Mouse (Mus musculus) cerebellum, adult 11 months (tissue): ENCODE results near the gene P4htm.
A peak's percentile ranks its signal among the peaks of the same experiment; 100 is the strongest.
"Not testable (repeated sequence)": the region's sequence is repeated elsewhere in the genome, so short reads cannot be mapped to it uniquely, and the experiment has no call there.

Source experiments
- DNase-seq: peaks from one replicate; pipeline ENCODE4 v3.0.0; 2022

P4htm gene

DNA sequence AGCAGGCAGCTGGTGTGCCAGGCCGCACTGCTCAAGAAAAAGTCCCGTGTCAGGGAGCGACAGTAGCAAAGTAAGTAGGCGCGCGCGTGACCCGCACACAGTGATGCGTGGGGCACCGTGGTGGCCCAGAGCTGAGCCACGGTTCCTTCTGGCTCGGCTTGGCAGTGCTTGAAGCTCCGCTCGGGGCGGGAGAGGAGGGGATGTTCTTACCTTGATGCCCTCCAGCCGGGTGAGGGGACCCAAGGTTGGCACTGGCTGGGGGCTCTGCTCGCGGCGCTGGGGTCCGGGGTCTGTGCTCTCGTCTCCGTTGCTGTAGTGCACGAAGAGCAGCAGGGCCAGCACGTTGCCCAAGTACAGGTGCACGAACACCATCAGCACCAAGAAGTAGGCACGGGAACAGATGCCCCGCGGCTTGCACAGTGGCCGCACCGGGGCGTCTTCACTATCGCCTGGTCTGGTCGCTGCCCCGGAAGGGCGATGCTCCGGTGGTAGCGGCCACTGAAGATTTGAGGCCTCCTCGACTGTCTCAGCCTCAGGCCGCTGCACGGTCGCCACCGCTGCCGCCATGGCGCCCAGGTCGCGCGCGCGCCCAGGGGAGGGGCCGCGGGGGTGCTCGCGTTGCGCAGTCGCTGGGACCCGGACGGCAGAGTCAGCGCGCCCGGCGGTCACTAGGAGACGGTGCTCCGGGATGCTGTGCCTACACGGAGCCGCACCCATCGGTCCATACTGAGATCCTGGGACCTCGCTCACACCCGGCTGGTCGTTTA lies at the start of gene P4htm:
Gene P4htm, minus strand, starts transcription at position 670 of the 767 bp plus-strand sequence.
- peak; percentile 74 for DNase-seq

- no peak for DNase-seq
Measured at GRCm38 (mm10) chr9:108639825-108640224, 42.4 kb upstream of the P4htm start.

DNA sequence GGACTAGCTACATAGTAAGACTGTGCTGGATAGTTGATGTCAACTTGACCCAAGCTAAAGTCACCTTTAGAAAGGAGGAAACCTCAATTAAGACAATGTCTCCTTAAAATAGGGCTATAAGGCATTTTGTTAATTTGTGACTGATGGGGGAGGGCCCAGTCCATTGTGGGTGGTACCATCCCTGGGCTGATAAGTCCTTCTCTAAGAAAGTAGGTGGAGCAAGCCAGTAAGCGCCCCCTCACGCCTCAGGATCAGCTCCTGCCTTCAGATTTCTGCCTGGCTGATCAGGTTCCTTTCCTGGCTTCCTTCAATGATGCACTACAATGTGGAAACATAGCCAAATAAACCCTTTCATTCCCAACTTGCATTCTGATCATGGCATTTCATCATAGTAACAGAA lies 37.9 kb upstream of the P4htm start:
- DNase-seq: no peak

DNA sequence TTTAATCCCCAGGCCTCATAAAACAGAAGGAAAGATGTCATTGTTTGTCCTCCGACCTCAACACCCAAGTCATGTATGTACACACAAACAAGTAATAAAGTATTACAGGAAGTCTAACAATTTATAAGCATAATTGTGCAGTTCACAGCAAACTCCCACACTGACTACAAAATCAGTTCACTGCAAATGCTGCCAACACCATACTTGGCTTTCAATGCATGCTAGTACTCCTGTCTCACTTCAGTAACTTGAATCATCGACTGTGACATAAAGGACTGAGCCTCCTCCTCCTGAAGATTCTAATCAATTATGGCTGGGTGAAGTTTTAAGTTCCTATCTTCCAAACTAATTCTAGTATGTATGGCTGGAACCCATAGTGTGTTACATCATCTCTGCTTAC lies 36.4 kb upstream of the P4htm start:
- DNase-seq: no peak

DNA sequence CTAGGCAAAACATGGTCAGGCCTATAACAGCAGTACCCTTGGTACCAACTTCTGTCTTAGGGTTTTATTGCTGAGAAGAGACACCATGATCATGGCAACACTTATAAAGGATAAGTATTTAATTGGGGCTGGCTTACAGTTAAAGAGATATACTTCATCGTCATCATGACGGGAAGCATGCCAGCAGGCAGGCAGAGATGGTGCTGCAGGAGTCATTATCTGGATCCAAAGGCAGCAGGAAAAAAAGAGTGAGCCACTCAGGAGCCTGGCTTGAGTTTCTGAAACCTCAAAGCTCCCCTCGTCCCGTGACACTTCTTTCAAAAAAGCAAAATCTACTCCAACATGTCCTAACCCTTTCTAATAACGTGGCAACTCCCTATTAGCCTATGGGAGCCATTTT lies 34.9 kb upstream of the P4htm start:
- DNase-seq: no peak

- no peak for DNase-seq
Measured at GRCm38 (mm10) chr9:108631631-108632256, 34.3 kb upstream of the P4htm start.

DNA sequence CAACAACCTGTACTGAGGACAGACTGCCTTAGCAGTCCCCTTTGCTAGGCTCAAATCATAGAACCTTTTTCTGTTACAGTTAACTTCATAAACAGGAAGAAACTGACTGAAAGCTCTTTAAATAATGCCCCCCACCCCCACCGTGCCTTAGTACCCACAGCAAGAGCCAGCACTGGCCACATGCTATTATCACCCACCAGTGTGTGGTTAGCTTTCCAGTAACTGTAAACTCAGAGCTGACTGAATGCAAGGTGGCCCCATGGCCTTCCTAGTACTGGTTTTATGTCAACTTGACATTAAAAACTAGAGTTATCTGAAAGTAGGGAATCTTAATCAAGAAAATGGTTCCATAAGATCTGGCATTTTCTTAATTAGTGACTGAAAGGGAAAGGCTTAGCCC lies 33.2 kb upstream of the P4htm start:
- no peak for DNase-seq

DNA sequence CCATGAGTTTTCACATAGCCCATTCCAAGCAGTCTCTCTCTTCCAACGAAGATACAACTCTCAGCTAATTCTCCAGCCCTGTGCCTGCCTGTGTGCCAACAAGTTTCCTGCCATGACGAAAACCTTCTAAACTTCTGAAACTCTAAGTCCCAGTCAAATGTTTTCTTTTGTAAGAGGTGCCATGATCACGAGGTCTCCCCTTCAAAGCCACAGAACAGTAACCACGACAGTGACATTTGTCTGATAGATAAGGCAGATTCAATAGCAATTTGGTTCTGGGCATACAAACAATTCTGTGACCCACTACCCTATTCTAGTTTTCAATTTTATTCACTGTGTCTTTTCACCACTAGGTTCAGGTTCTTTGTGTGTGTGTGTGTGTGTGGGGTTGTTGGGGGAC lies 30.7 kb upstream of the P4htm start:
- DNase-seq: no peak

GRCm38 (mm10) chr9:108626498-108626897 lies 29.0 kb upstream of the P4htm start:
- DNase-seq: no peak

DNA sequence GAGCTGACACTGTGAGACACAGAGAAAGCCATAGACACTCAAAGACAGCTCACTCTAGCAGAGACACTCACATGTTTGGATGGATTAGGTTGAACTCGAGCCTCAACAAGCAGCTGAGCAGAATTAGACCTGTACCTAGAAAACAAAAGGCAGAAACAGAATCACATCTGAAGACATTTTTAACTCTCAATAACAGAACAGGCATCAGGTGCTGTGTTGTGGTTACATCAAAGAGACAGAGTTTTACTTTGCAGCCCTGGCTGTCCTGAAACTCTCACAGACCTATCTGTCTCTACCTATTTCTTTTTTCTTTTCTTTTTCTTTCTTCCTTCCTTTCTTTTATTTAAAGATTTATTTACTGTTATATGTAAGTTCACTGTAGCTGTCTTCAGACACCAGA lies 19.8 kb upstream of the P4htm start:
- no peak for DNase-seq

- no peak for DNase-seq
Measured at GRCm38 (mm10) chr9:108611488-108611887, 14.0 kb upstream of the P4htm start.

GRCm38 (mm10) chr9:108608889-108609288 lies 11.4 kb upstream of the P4htm start:
- no peak for DNase-seq

GRCm38 (mm10) chr9:108607929-108608328 lies 10.5 kb upstream of the P4htm start:
- DNase-seq: not testable (repeated sequence)

DNA sequence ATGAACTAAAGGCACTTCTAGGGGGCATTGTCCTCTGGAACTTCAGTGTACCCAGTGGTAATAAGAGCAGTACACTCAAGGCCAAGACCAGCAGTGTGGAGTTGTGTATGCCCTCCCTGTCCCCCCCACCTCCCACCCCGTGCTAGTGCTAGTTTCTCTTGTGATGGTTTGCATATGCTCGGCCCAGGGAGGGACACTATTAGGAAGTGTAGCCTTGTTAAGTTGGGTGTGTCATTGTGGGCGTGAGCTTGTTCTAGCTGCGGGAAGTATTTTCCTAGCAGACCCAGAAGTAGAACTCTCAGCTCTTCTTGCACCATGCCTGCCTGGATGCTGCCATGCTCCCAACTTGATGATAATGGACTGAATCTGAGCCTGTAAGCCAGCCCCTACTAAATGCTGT lies 4.5 kb upstream of the P4htm start:
- no peak for DNase-seq

DNA sequence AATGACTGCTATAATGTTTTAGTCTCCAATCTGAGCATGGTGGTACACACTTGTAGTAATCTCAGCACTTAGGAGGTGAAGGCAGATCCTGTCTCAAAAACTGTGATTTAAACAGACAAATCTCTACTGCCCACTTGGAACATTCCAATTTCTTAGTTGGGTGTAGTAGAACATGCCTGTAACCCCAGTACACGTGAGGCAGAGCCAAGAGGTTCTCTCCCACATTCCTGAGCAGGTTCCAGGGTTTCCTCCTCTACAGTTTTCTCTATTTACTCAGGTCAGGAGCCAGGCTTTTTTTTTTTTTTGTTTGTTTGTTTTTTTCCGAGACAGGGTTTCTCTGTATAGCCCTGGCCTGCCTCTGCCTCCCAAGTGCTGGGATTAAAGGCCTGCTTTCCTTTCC lies 2.5 kb upstream of the P4htm start:
- no peak for DNase-seq

- no peak for DNase-seq
Measured at GRCm38 (mm10) chr9:108599021-108599566, 1.6 kb upstream of the P4htm start.

GRCm38 (mm10) chr9:108594354-108594753 lies 3.1 kb downstream of the P4htm start:
- no peak for DNase-seq

- no peak for DNase-seq
Measured at GRCm38 (mm10) chr9:108591462-108591861, 6.0 kb downstream of the P4htm start.

DNA sequence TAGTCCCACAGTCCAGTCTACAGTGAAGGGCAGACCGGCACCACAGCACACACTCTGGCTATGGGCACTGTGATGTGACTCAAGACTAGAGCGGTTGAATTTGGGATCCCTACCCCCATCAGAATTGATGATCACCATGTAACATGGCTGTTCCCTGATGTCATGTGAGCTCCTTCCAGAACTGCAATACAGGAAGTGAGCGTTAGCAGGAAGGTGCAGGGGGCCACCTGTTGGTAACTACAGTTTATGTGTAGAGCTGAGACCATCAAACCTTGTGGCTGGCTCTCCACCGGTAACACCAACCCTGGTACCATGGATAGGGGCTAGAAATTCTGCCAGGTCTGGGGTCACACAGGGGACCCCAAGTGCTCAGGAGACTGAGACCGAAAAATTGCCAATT lies 8.2 kb downstream of the P4htm start:
- no peak for DNase-seq

GRCm38 (mm10) chr9:108587571-108588180 lies 9.8 kb downstream of the P4htm start:
- DNase-seq: peak; percentile 47

DNA sequence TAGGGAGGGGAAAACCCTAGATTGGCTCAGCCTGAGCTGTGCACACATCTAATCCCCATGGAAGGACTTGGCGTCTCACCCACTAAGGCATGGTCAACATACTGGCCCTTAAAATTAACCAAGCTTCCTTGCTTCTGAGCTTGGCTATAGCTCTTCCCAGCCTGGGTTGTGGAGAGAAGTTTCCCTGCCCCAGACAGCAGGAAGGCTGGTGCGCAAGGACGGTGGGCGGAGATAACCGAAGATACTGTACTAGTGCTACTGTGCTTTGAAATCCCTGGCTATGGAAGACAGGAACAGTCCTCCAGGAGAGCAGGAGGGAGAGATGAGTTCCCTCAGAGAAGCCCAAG lies 18.1 kb downstream of the P4htm start:
- DNase-seq: no peak

DNA sequence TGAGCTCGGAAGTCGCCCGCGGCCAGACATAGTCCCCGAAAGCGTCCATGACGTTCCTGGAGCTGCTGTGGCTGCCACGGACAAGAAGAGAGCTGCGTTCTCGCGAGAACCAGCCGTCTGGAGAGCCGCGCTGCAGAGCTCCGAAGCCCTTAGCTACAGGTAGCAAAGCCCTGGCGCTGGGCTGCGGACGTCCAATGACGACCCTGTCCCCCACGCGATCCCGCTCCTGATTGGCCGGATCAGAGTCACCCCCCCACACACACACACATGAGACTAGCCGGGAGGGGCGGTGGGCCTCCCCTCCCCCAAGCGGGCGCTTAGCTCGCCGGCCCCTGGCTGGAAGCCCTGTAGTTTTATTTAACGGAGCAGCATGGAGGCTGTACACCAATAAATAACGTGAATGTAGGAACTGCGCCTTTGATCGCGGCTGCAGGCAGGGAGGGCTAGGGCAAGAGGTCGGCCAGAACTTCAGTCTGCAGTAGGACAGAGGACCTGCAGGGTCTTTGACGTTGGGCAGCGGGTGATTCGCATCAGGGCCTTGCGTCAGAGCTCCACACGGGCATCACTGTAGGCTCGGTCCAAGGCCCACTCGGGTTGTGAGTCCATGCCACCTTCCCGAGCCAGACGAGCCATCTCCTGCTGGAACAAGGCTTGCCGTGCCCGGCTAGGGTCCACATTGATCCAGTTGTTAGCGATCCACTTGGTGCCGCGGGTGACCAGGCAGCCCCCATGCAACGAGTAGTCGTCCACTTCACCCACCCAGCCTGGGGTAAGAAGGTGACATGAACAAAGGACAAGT lies 18.7 kb downstream of the P4htm start, which contains the start of gene Wdr6:
Gene Wdr6, minus strand, starts transcription at position 195 of the 799 bp plus-strand sequence.
- DNase-seq: peak; percentile 90

DNA sequence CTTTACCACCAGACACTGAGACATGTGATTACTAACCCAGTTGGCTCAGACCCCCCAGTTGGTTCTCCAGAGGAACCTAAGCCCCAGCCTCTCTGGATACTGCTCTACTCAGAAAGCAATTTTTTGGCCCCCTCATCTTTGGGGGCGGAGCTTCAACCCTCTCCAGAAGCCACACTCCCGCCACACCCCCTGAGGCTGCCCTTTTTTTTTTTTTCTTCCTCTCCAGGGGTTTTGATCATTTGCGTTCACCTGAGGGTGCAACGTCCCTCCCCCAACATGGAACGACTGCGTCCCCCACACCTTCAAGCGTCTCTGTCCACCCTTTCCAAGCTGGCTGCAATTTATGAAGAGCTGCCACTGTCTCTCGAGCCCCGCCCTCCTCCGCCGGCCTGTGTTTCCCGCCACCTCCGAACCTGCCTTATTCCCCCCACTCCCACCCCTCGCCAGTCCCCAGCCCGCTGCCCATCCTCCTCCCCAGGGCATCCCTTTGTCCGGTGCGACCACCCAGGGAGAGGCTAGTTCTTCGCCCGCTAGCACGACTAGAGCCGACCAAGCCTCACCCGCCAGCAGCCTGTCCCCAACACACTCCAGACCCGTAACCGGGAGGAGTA lies 19.4 kb downstream of the P4htm start:
- peak; percentile 61 for DNase-seq
